Mouse (Mus musculus): ENCODE measurements around the gene Gm2115. TPM values are rescaled to one million over a fixed set of nuclear protein-coding genes. Genes with fewer than 3 reads are reported as not detected.

The Gm2115 gene
- polyA plus RNA-seq, 1 experiment from 2014 or later: 0.82 TPM

DNA sequence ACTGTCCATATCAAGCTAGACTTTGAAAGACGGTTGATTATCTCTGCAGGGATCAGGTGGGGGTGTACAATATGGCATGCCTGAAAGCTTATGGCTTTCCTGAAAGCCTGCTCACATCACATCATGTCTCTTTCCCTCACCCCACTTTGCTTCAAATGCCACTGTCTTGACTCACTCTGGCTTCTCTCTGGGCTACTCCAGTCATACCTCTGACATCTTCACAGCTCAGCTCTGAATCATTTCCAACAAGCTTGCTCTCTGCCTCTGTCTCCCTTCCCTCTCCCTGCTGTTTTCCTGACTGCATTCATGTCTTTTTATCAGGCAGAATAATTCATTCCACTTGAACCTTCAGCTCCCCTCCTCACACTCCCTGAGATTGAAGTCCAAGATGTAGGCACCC, 7.4 kb upstream of the Gm2115 start:
- H3K27me3 ChIP-seq (replicated peaks; ENCODE audit: control insufficient read depth, insufficient read depth, low read length): no peaks in the 10 kb centered on the region
- no peak overlapping the region for H3K4me3 ChIP-seq (ENCODE audit: low read depth, low read length)
- no peak for TF ChIP-seq CTCF (IDR thresholded peaks at IDR 0.05; ENCODE audit: low read depth)
- 38% methylated on average over 1 of the region's 1 CpGs for WGBS
- H3K27ac ChIP-seq (ENCODE audit: low read depth, low read length): peak overlapping the region; percentile 41; the same call in 1 of the 2 replicates
- H3K4me2 ChIP-seq (replicated peaks; ENCODE audit: low read depth): no peak overlapping the region
- H3K9ac ChIP-seq (ENCODE audit: low read depth, low read length): no peak overlapping the region
- no peaks in the 10 kb centered on the region for H3K36me3 ChIP-seq (ENCODE audit: control insufficient read depth, insufficient read depth)
- H3K9me3 ChIP-seq (ENCODE audit: control insufficient read depth): no peaks in the 10 kb centered on the region
- ATAC-seq: peak; percentile 20; the same call in 1 of the 2 replicates
- H3K4me1 ChIP-seq (replicated peaks; ENCODE audit: control insufficient read depth, insufficient read depth, low read length): no peaks in the 10 kb centered on the region

DNA sequence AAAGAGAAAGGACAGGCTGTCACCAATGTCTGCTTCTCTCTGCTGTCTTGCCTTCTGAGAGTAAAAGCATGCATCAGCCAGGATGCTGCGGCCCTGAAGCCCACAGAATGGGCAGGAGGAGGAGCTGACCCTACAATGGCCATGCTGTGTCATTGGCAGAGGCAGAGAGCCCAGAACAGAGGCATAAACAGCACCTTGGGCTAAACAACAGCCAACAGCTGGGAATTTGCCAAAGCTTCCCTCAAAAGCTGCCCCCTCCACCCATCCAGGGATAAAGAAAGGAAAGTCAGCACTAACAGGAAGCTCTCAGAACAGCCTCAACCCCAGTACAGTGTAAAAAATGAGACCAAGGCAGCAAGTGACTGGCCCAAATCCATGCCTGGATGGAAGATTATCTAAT, 6.3 kb upstream of the Gm2115 start:
- no peaks in the 10 kb centered on the region for H3K4me1 ChIP-seq (replicated peaks; ENCODE audit: control insufficient read depth, insufficient read depth, low read length)
- ATAC-seq: no peak
- no peaks in the 10 kb centered on the region for H3K9me3 ChIP-seq (ENCODE audit: control insufficient read depth)
- H3K4me3 ChIP-seq (ENCODE audit: low read depth, low read length): no peak overlapping the region
- H3K4me2 ChIP-seq (replicated peaks; ENCODE audit: low read depth): no peak overlapping the region
- no peak for TF ChIP-seq CTCF (IDR thresholded peaks at IDR 0.05; ENCODE audit: low read depth)
- no peaks in the 10 kb centered on the region for H3K36me3 ChIP-seq (ENCODE audit: control insufficient read depth, insufficient read depth)
- H3K9ac ChIP-seq (ENCODE audit: low read depth, low read length): no peak overlapping the region
- H3K27me3 ChIP-seq (replicated peaks; ENCODE audit: control insufficient read depth, insufficient read depth, low read length): no peaks in the 10 kb centered on the region
- H3K27ac ChIP-seq (ENCODE audit: low read depth, low read length): no peak overlapping the region
- 61% methylated on average over 1 of the region's 1 CpGs for WGBS

DNA sequence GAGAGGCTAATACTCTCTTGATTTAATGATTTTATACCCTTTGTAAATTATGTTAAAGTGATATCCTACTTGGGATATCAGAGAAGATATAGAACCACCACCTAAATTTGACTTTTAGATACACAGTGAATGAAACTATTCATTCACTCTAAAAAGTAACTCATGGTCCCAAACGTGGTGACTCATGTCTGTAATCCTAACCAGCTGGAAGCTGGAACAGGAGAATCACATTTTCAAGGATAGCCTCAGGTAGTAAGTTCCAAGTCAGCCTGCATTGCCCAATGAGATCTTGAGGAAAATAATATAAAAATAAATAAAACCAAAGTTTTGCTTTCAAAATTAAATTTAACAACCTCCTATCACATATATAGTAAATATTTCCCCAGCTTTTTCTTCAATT, 2.6 kb upstream of the Gm2115 start:
- Histone ChIP-seq H3K36me3 (ENCODE audit: control insufficient read depth, insufficient read depth) (no peaks in the 10 kb centered on the region), H3K4me2 (replicated peaks; ENCODE audit: low read depth) (no peak overlapping the region), H3K9ac (ENCODE audit: low read depth, low read length) (no peak overlapping the region), H3K27me3 (replicated peaks; ENCODE audit: control insufficient read depth, insufficient read depth, low read length) (no peaks in the 10 kb centered on the region; the same call in 1 of the 2 replicates), H3K9me3 (ENCODE audit: control insufficient read depth) (no peaks in the 10 kb centered on the region), H3K4me3 (ENCODE audit: low read depth, low read length) (no peak overlapping the region), H3K4me1 (replicated peaks; ENCODE audit: control insufficient read depth, insufficient read depth, low read length) (peaks cover 8% of the 10 kb centered on the region; the same call in 1 of the 2 replicates), H3K27ac (ENCODE audit: low read depth, low read length) (no peak overlapping the region)
- ATAC-seq: no peak
- no peak for TF ChIP-seq CTCF (IDR thresholded peaks at IDR 0.05; ENCODE audit: low read depth)
- 42% methylated on average over 1 of the region's 1 CpGs for WGBS

DNA sequence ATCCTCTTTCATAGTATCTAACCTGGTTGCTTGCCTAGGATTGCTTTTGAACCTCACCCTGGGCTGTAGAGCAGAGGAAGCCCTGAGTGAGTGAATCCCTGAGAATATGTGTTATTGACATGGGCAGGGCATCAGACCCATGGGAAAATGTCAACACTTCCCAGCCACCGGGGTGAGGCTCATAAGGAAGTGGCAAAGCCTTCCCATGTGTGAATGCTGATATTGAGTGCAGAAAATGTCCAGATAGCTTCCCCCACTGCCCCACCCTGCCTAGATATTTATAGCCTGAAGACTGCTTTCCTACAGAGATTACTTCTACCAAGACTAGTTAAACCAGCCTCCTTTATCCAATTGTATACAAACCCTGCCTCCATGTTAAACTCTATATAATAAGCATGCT, 4.0 kb downstream of the Gm2115 start:
- peak; percentile 76 for ATAC-seq
- H3K27ac ChIP-seq (ENCODE audit: low read depth, low read length): no peak overlapping the region
- H3K4me2 ChIP-seq (replicated peaks; ENCODE audit: low read depth): no peak overlapping the region
- peaks cover 8% of the 10 kb centered on the region; the same call in 1 of the 2 replicates for H3K4me1 ChIP-seq (replicated peaks; ENCODE audit: control insufficient read depth, insufficient read depth, low read length)
- H3K9ac ChIP-seq (ENCODE audit: low read depth, low read length): no peak overlapping the region
- 28% methylated on average over 1 of the region's 1 CpGs for WGBS
- no peak for TF ChIP-seq CTCF (IDR thresholded peaks at IDR 0.05; ENCODE audit: low read depth)
- no peak overlapping the region for H3K4me3 ChIP-seq (ENCODE audit: low read depth, low read length)
- no peaks in the 10 kb centered on the region for H3K9me3 ChIP-seq (ENCODE audit: control insufficient read depth)
- H3K27me3 ChIP-seq (replicated peaks; ENCODE audit: control insufficient read depth, insufficient read depth, low read length): no peaks in the 10 kb centered on the region; the same call in 1 of the 2 replicates
- H3K36me3 ChIP-seq (ENCODE audit: control insufficient read depth, insufficient read depth): no peaks in the 10 kb centered on the region

DNA sequence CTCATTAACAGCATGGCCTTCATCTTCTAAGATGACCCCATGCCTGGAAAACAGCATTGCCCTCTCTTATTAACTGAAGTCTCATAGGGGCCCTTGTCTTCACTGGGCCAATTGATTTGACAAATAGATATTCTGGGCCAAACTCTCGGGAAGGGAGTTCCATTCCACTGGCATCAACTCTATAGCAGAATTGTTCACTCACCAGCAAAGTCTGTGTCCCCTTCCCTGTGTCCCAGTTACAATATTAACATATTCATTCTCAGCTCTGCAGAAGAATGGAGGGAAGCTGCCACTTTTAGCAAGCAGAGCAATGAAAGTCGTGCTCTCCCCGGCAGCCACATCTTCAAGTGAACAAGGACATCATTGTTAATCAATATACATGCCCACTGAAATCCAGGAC, 5.9 kb downstream of the Gm2115 start:
- Histone ChIP-seq H3K4me3 (ENCODE audit: low read depth, low read length) (no peak overlapping the region), H3K9ac (ENCODE audit: low read depth, low read length) (no peak overlapping the region), H3K36me3 (ENCODE audit: control insufficient read depth, insufficient read depth) (no peaks in the 10 kb centered on the region), H3K27ac (ENCODE audit: low read depth, low read length) (no peak overlapping the region), H3K4me2 (replicated peaks; ENCODE audit: low read depth) (no peak overlapping the region), H3K27me3 (replicated peaks; ENCODE audit: control insufficient read depth, insufficient read depth, low read length) (no peaks in the 10 kb centered on the region; the same call in 1 of the 2 replicates), H3K9me3 (ENCODE audit: control insufficient read depth) (no peaks in the 10 kb centered on the region), H3K4me1 (replicated peaks; ENCODE audit: control insufficient read depth, insufficient read depth, low read length) (peaks cover 5% of the 10 kb centered on the region; the same call in 1 of the 2 replicates)
- 81% methylated on average over 3 of the region's 3 CpGs for WGBS
- no peak for TF ChIP-seq CTCF (IDR thresholded peaks at IDR 0.05; ENCODE audit: low read depth)
- ATAC-seq: no peak

DNA sequence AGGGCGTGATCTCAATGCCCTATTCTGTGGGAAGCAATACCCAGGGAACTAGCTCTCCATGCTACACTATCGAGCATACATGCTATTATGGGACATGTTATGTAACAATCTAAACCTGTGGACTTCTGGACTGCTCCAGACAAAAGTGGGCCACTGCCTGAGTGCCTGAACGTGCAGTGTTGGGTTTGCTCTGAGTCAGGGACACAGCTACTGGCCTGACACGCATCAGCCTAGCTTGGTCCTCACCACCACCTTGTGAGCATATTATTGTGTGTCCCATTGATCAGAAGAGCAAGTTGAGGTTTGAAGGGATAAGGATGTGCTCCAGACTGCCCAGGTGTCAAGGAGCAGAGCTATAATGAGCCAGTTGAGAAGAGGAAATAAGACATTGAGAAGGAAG, 16.2 kb downstream of the Gm2115 start:
- H3K4me2 ChIP-seq (replicated peaks; ENCODE audit: low read depth): no peak overlapping the region
- H3K9me3 ChIP-seq (ENCODE audit: control insufficient read depth): no peaks in the 10 kb centered on the region
- no peaks in the 10 kb centered on the region for H3K36me3 ChIP-seq (ENCODE audit: control insufficient read depth, insufficient read depth)
- ATAC-seq: no peak
- H3K4me1 ChIP-seq (replicated peaks; ENCODE audit: control insufficient read depth, insufficient read depth, low read length): no peaks in the 10 kb centered on the region
- H3K27ac ChIP-seq (ENCODE audit: low read depth, low read length): no peak overlapping the region
- H3K27me3 ChIP-seq (replicated peaks; ENCODE audit: control insufficient read depth, insufficient read depth, low read length): no peaks in the 10 kb centered on the region
- no peak overlapping the region for H3K4me3 ChIP-seq (ENCODE audit: low read depth, low read length)
- no peak for TF ChIP-seq CTCF (IDR thresholded peaks at IDR 0.05; ENCODE audit: low read depth)
- H3K9ac ChIP-seq (ENCODE audit: low read depth, low read length): no peak overlapping the region
- 83% methylated on average over 4 of the region's 4 CpGs for WGBS

DNA sequence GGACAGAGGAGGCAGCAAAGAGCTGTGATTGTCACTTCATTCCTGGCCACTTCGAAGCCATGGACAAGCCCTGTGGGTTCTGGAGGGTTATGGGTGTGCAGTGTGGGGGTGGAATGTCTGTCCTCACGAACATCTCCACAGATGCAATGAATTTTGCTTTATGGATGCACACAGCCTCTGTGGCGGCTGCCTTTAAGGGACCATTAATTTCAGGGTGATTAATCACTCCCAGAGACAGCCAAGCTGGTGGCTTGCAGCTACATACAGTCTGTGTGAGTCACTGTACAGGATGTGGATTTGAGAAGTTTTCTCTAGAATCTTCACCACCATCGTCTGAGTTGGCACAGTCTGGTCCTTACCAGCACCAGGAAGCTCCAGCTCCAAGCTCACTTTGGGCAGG, 17.9 kb downstream of the Gm2115 start:
- Histone ChIP-seq H3K4me3 (ENCODE audit: low read depth, low read length) (no peak overlapping the region), H3K9me3 (ENCODE audit: control insufficient read depth) (no peaks in the 10 kb centered on the region), H3K4me2 (replicated peaks; ENCODE audit: low read depth) (no peak overlapping the region), H3K27me3 (replicated peaks; ENCODE audit: control insufficient read depth, insufficient read depth, low read length) (no peaks in the 10 kb centered on the region), H3K36me3 (ENCODE audit: control insufficient read depth, insufficient read depth) (no peaks in the 10 kb centered on the region), H3K4me1 (replicated peaks; ENCODE audit: control insufficient read depth, insufficient read depth, low read length) (no peaks in the 10 kb centered on the region), H3K27ac (ENCODE audit: low read depth, low read length) (no peak overlapping the region), H3K9ac (ENCODE audit: low read depth, low read length) (no peak overlapping the region)
- TF ChIP-seq CTCF (IDR thresholded peaks at IDR 0.05; ENCODE audit: low read depth): no peak
- WGBS: 68% methylated on average over 4 of the region's 4 CpGs
- ATAC-seq: no peak

All from intestine, postnatal 0 days (tissue).